Mouse (Mus musculus) kidney, embryonic 16.5 days (tissue): Measurements from ENCODE around the gene 4931409K22Rik. TPM values are rescaled to one million over a fixed set of nuclear protein-coding genes. Genes with fewer than 3 reads are reported as not detected.
"Not testable (repeated sequence)": the region's sequence is repeated elsewhere in the genome, so short reads cannot be mapped to it uniquely, and the experiment has no call there.

Source experiments
- ATAC-seq: fragments of 200-750 bp; cut with Nextera tagmentation; 2 replicates; pipeline ENCODE4 v1.8.0; 2017; ENCODE audit warnings: moderate TSS enrichment; ENCODE audit not compliant: low FRiP score, low TSS enrichment
- H3K27ac ChIP-seq: fragments of 300-500 bp; sonication (generic); 2 replicates; pipeline ENCODE4 v1.5.1; 2014; ENCODE audit warnings: low read length
- H3K27me3 ChIP-seq: fragments of 300-500 bp; sonication (generic); 2 replicates; pipeline ENCODE4 v1.6.1; 2014; ENCODE audit warnings: low read length, control low read depth, mixed read lengths; ENCODE audit not compliant: insufficient read depth
- H3K36me3 ChIP-seq: fragments of 300-500 bp; sonication (generic); 2 replicates; pipeline ENCODE4 v1.6.1; 2014; ENCODE audit warnings: low read length, control low read depth, mixed read lengths; ENCODE audit not compliant: insufficient read depth
- H3K4me1 ChIP-seq: fragments of 300-500 bp; sonication (generic); 2 replicates; pipeline ENCODE4 v1.6.1; 2014; ENCODE audit warnings: low read length, control low read depth, mixed read lengths; ENCODE audit not compliant: insufficient read depth
- H3K4me2 ChIP-seq: fragments of 300-500 bp; sonication (generic); replicated peaks from 2 replicates; pipeline ENCODE4 v1.6.1; 2014; ENCODE audit warnings: low read depth, low read length
- H3K4me3 ChIP-seq: fragments of 300-500 bp; sonication (generic); 2 replicates; pipeline ENCODE4 v1.5.1; 2014; ENCODE audit warnings: mild to moderate bottlenecking, low read length
- H3K9ac ChIP-seq: fragments of 300-500 bp; sonication (generic); replicated peaks from 2 replicates; pipeline ENCODE4 v1.6.1; 2014; ENCODE audit warnings: low read length
- H3K9me3 ChIP-seq: fragments of 300-500 bp; sonication (generic); 2 replicates; pipeline ENCODE4 v1.6.1; 2016; ENCODE audit warnings: low read length, control low read depth
- WGBS: fragments of 180-500 bp; shearing (Covaris S2); extraction: QIAGEN DNeasy Blood & Tissue Kit; methylation state at CpG from one replicate; pipeline ENCODE4 v1.1.7; 2014; 5-methylcytosine and 5-hydroxymethylcytosine counted together
- polyA plus RNA-seq: library from polyadenylated mRNA; unstranded; fragments of >200 nt; fragmentation: Nextera tagmentation; extraction: Ambion mirVana; gene quantifications from 2 replicates; pipeline ENCODE4 v1.2.1, GENCODE M21; 2015

4931409K22Rik gene
- polyA plus RNA-seq, 1 experiment from 2014 or later = 0.16 TPM

GRCm38 (mm10) chr5:24586106-24586505 lies 29.5 kb upstream of the 4931409K22Rik start:
- WGBS = 8% methylated on average over 8 of the region's 8 CpGs
- Histone ChIP-seq H3K27me3 (no peaks in the 10 kb centered on the region), H3K9ac (peak overlapping the region; percentile 72), H3K9me3 (no peaks in the 10 kb centered on the region), H3K27ac (no peak overlapping the region), H3K4me1 (peaks cover 11% of the 10 kb centered on the region), H3K36me3 (peaks cover 11% of the 10 kb centered on the region; the same call in 1 of the 2 replicates), H3K4me2 (peak overlapping the region; percentile 81), H3K4me3 (peak overlapping the region; percentile 74)
- no peak for ATAC-seq

GRCm38 (mm10) chr5:24578109-24578963 lies 21.7 kb upstream of the 4931409K22Rik start:
- 65% methylated on average over 6 of the region's 6 CpGs for WGBS
- Histone ChIP-seq H3K4me3 (peak overlapping the region; percentile 74), H3K9ac (peak overlapping the region; percentile 77), H3K27me3 (no peaks in the 10 kb centered on the region), H3K9me3 (no peaks in the 10 kb centered on the region), H3K4me2 (peak overlapping the region; percentile 62), H3K4me1 (peaks cover 13% of the 10 kb centered on the region), H3K27ac (peak overlapping the region; percentile 90), H3K36me3 (peaks cover 10% of the 10 kb centered on the region)
- ATAC-seq = no peak

GRCm38 (mm10) chr5:24577183-24577929 lies 20.7 kb upstream of the 4931409K22Rik start, which contains the start of gene Abcf2:
TSS of gene Abcf2 (minus strand) at chr5:24577467.
- Histone ChIP-seq H3K4me1 (peaks cover 13% of the 10 kb centered on the region), H3K36me3 (peaks cover 20% of the 10 kb centered on the region), H3K9me3 (no peaks in the 10 kb centered on the region), H3K9ac (peak within 1 kb of the TSS; percentile 77), H3K27ac (peak within 1 kb of the TSS; percentile 90), H3K27me3 (no peaks in the 10 kb centered on the region), H3K4me3 (peak within 1 kb of the TSS; percentile 74), H3K4me2 (peak within 1 kb of the TSS; percentile 62)
- under 1% methylated on average over 48 of the region's 48 CpGs for WGBS
- ATAC-seq = peak; percentile 98

- Histone ChIP-seq H3K9me3 (no peaks in the 10 kb centered on the region), H3K27ac (peak overlapping the region; percentile 71), H3K4me2 (peak overlapping the region; percentile 62), H3K27me3 (no peaks in the 10 kb centered on the region), H3K4me1 (peaks cover 13% of the 10 kb centered on the region), H3K4me3 (peak overlapping the region; percentile 74), H3K9ac (peak overlapping the region; percentile 71), H3K36me3 (peaks cover 26% of the 10 kb centered on the region)
- WGBS = under 1% methylated on average over 32 of the region's 32 CpGs
- ATAC-seq = peak; percentile 54
Observed at GRCm38 (mm10) chr5:24576801-24577182, 20.2 kb upstream of the 4931409K22Rik start.

- peaks cover 33% of the 10 kb centered on the region for H3K36me3 ChIP-seq
- H3K4me3 ChIP-seq = peak overlapping the region; percentile 74; the same call in 1 of the 2 replicates
- H3K9ac ChIP-seq = peak overlapping the region; percentile 71; the same call in 1 of the 2 replicates
- H3K9me3 ChIP-seq = no peaks in the 10 kb centered on the region
- 90% methylated on average over 1 of the region's 1 CpGs for WGBS
- no peak for ATAC-seq
- peak overlapping the region; percentile 62 for H3K4me2 ChIP-seq
- peaks cover 13% of the 10 kb centered on the region for H3K4me1 ChIP-seq
- H3K27ac ChIP-seq = no peak overlapping the region
- no peaks in the 10 kb centered on the region for H3K27me3 ChIP-seq
Observed at GRCm38 (mm10) chr5:24575948-24576347, 19.3 kb upstream of the 4931409K22Rik start.

- peaks cover 17% of the 10 kb centered on the region for H3K4me1 ChIP-seq
- not testable (repeated sequence) for H3K4me2 ChIP-seq, H3K27me3 ChIP-seq, H3K9me3 ChIP-seq, H3K9ac ChIP-seq, H3K4me3 ChIP-seq, ATAC-seq, H3K36me3 ChIP-seq, H3K27ac ChIP-seq
- 95% methylated on average over 7 of the region's 7 CpGs for WGBS
Observed at GRCm38 (mm10) chr5:24555335-24555734, 1.3 kb downstream of the 4931409K22Rik start.

GRCm38 (mm10) chr5:24553621-24554244 lies 2.9 kb downstream of the 4931409K22Rik start:
- Histone ChIP-seq H3K27me3 (peaks cover 16% of the 10 kb centered on the region), H3K4me1 (peaks cover 20% of the 10 kb centered on the region), H3K4me3 (no peak overlapping the region), H3K27ac (no peak overlapping the region), H3K36me3 (no peaks in the 10 kb centered on the region), H3K9me3 (0 out of 2 replicates have a peak, but pooled peaks cover 3% of the 10 kb centered on the region), H3K4me2 (no peak overlapping the region), H3K9ac (no peak overlapping the region)
- ATAC-seq = no peak
- 67% methylated on average over 5 of the region's 5 CpGs for WGBS

- H3K4me2 ChIP-seq = peak overlapping the region; percentile 57
- H3K4me1 ChIP-seq = peaks cover 20% of the 10 kb centered on the region
- 0 out of 2 replicates have a peak, but pooled peaks cover 3% of the 10 kb centered on the region for H3K9me3 ChIP-seq
- 33% methylated on average over 2 of the region's 2 CpGs for WGBS
- H3K27ac ChIP-seq = 0 out of 2 replicates have a peak overlapping the region, but pooled peaks have one; percentile 5
- peak overlapping the region; percentile 13; the same call in 1 of the 2 replicates for H3K4me3 ChIP-seq
- H3K27me3 ChIP-seq = peaks cover 18% of the 10 kb centered on the region
- H3K9ac ChIP-seq = peak overlapping the region; percentile 54
- H3K36me3 ChIP-seq = no peaks in the 10 kb centered on the region
- ATAC-seq = no peak; the same call in 1 of the 2 replicates
Observed at GRCm38 (mm10) chr5:24551317-24551688, 5.3 kb downstream of the 4931409K22Rik start.

- Histone ChIP-seq H3K27me3 (peaks cover 18% of the 10 kb centered on the region), H3K4me2 (peak overlapping the region; percentile 57), H3K4me1 (peaks cover 20% of the 10 kb centered on the region), H3K27ac (0 out of 2 replicates have a peak overlapping the region, but pooled peaks have one; percentile 5), H3K9ac (peak overlapping the region; percentile 54), H3K9me3 (0 out of 2 replicates have a peak, but pooled peaks cover 1% of the 10 kb centered on the region), H3K4me3 (peak overlapping the region; percentile 13; the same call in 1 of the 2 replicates), H3K36me3 (no peaks in the 10 kb centered on the region)
- peak; percentile 74 for ATAC-seq
- WGBS = 15% methylated on average over 26 of the region's 26 CpGs
Observed at GRCm38 (mm10) chr5:24550598-24551316, 5.9 kb downstream of the 4931409K22Rik start.
